Mouse (Mus musculus): ENCODE data around the gene Itgb5.

GRCm38 (mm10) chr16:33965878-33966537 is 136.5 kb downstream of the Itgb5 start:
- TF ChIP-seq POLR2A (IDR thresholded peaks at IDR 0.05; ENCODE audit: borderline replicate concordance, low read depth, low read length) (no peak), CTCF (IDR thresholded peaks at IDR 0.05; ENCODE audit: low read depth, low read length) (no peak)

All from bone marrow macrophage, adult 2 months (primary cell).